Mouse (Mus musculus) kidney, postnatal 10 days (tissue): ENCODE measurements around the gene Pipox.

Experiments
- DNase-seq: peaks from one replicate; pipeline ENCODE4 v3.0.0; 2021; ENCODE audit warnings: mixed read lengths

Gene Pipox

DNA sequence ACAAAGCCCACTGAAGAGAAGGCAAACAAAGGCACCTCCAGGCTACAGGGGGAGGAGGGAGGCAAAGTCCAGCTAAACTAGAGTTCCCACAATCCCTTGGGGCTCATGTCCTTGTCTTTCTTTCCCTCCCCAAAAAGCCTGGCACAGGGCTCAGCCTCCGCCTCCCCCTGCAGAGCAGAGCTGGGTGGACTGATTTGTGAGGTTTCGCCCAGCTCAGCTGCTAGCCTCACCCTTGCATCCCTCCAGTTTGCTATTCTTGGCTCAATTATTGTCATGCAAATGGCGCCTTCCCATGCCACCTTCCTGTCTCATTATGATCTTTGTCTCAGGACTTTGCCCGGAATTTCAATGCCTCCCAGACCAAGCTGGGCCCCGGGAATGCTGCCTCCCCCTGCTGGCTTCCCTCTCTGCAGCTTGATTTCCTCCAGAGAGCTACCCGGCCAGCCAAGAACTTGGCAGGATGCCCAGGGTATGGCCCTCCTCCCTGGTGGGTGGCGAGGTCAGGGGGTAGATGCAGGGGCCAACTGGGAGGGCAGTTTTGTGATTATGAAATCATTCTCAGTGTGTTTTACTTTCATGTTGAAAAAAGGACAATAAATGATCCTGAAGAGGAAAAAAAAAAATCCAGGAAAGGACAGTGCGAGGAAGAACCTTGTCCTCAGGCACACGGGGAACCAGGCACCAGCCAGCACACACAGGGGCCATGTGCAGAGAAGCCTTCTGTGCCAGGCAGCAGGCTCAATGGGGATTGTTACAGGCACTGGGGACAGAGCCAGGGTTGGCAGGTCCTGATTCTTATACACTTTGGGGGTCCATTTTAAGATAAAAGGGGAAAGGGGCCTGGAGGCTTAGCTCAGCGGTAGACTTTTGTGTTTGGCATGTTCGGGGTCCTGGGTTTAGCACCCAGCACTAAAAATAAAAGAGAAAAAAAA is at the start of gene Pipox:
Gene Pipox (minus strand): TSS at position 310 of the 932 bp plus-strand sequence.
- DNase-seq = peak; percentile 95

DNA sequence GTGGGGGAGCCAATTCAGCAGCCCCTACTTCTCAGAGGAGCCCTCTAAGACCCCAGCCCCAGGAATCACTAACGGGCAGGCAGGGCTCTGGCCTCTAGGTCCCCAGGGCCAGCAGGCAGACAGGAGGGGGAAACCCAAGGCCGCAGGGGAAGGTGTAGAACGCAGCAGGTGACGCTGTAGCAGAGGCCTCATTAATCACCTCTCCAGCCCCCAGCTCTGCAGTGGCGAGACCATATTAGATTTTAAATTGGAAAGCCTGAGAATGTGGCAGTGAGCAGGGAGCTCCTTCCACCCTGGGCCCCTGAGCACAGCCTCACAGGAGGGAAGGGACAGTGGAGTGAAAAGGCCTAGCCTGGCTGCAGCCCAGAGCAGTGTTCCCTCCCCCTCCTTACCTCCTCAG is 48.3 kb upstream of the Pipox start:
- no peak for DNase-seq

- no peak for DNase-seq
Measured at GRCm38 (mm10) chr11:77937649-77938410, 43.9 kb upstream of the Pipox start.

DNA sequence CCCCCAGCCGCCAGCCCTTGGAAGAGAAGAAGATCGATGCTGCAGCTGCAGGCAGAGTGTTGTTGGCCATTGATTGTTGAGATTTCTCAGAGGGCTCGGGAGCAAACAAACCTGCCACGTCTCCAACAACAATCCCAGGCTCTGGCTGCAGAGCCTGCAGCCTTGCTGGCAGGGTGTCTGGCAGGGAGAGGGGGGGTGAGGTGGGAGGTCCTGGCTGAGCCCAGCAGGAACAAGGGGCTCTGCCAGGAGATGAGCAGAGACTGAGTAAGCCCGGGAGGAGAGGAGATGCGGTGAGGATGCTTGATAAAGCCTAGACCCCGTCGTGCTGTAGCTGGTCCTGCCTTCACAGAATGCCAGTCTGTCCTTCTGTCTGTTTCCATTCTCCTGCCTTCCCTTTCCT is 43.0 kb upstream of the Pipox start:
- DNase-seq = no peak

DNA sequence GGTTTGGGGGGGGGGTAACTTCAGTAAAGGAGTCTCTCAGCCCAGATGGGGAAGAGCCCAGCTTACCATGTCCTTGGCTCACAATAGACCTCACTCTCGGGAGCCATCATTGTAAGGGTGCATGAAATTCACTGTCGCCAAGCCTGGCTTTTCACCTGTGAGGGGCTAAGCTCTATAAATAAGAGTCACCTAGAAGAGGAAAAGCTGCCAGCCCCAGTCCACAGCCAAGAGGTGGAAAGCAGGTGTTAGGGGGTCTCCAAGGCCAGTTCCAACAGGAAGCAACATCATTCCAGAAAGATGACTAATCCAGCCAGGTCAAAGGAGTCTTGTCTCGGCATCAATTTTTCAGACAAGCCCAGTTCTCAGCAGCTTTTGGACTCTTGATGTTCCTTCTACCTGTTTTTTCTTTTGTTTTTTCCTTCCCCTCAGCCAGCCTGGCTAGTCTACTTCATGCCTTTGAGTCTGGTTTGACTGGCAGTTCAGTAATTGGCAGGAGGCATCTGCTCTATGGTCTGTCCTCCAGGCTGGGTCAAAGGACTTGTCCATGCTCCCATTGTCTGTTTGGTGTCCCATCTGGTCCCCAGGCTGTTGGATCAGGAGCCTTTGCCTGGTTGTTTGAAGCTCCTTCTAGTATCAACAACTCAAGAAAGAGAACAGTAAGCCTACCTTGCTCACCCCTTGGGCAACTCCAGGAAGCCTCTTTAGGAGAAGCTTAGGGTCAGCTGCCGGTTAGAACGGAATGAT is 40.8 kb upstream of the Pipox start:
- DNase-seq = no peak

GRCm38 (mm10) chr11:77934111-77934521 is 40.2 kb upstream of the Pipox start:
- no peak for DNase-seq

GRCm38 (mm10) chr11:77932576-77932975 is 38.7 kb upstream of the Pipox start:
- DNase-seq = no peak

- no peak for DNase-seq
Measured at GRCm38 (mm10) chr11:77931541-77932433, 37.9 kb upstream of the Pipox start.

DNA sequence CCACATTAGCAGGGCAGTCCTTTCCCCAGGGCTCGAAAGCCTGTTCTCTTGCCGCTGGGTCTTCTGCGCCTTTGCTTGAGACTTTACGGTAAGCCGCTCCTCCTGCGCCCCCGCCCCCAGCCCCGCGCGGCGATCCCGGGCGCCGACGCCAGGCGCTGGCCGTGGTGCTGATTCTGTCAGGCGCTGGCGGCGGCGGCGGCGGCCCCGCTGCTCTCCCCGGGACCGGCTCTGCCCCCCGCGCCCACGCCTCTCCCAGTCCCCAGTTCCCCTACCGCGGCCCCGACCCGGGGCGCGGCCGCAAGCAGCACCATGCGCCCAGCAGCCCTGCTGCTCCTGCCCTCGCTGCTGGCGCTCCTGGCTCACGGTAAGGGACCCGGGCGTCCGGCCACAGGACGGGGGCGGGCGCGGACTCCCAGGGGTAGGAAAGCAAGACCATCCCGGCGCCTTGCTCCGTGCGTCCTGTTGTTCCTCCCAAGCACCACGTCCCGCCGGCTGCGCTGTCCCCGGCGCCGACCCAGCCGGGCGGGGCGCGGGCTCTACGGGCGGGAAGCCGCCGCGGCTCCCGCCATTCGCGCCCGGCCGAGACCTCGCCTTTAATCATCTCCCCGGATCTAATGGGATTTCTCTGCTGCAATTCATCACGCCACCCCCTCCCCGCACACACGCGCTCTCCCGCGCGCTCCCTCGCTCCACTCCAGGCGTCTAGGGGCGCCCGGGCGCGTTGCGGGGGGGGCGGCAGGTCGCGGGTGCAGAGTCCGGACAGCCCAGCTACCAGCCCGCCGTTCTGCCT is 37.0 kb upstream of the Pipox start, which contains the start of gene Sez6:
Gene Sez6 (plus strand): TSS at position 50 of the 790 bp plus-strand sequence.
- DNase-seq = peak; percentile 91

DNA sequence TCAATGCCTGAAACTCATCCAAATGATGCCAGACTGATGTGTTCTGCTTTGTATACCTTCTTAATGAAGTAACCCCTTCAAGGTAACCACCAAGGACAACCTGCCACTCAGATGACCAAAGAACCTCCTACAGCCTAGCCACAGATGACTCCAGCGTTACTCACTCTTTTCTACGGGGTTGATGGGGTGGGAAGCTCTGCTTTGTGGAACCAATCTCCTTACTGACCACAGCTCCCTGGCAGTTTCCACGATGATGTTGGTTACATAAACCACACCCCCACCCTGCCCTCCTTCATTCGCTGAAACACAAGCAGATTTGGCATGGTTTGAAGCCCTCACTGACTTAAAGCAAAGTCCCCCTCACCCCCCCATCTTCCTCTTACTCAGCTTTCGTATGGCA is 33.9 kb upstream of the Pipox start:
- DNase-seq = no peak

DNA sequence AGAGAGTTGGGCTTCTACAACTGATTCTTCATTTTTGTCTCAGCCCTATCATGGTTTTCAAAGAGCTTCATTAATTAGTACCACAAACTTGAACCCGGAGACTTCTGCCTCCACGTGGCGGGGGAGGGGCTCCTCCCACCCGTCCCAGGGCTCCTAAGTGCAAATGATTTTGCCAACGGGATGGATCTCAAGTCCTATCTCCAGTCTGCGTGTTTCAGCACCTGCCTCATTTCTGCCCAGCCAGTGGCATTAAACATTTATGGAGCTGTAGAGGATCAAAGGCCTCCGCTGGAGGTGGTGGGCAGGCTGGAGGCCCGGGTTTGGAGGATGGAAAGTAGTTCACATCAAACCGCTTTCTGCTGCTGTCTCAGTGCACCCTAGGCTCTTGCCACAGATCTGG is 32.8 kb upstream of the Pipox start:
- no peak for DNase-seq

GRCm38 (mm10) chr11:77925836-77926657 is 32.2 kb upstream of the Pipox start:
- DNase-seq = no peak

DNA sequence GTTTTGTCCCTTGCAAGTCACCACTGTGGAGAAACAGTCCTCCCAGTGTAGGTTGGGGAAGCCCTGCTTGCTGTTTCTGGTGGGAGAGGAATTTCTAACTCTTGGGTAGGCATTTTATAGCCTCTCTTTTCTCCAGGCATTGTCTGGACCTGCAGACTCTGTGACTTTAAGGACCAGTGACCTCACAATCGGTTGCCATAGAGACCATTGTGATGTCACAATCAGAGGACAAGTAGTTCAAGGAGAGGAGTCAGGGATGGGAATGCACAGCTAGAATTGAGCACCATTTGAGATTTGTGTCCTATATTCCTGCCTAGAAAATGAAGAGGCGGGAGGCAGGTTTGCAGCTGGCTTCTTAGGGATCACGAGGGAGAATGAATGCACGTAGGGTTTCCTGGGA is 29.4 kb upstream of the Pipox start:
- no peak for DNase-seq

DNA sequence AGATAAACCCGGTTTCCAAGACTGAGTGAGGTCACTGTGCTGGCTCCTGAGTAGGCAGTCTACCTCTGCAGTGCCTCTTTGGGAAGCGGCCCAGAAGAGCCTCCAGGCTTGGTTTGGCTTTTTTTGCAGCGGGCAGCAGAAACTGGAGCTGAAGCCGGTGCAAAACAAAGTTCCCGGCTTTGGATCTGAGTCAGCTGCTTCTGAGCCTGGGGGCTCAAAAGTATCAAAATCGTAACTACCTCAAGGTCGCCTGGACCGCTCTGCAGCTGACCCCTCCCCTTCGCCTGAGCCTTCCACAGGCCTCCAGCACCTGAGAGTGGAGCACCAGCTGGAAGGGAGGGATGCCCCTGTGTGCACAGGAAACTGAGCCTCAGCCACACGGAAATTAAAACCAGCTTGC is 23.3 kb upstream of the Pipox start:
- peak; percentile 63 for DNase-seq

- DNase-seq = no peak
Measured at GRCm38 (mm10) chr11:77916741-77917140, 22.8 kb upstream of the Pipox start.

GRCm38 (mm10) chr11:77914598-77915260 is 20.8 kb upstream of the Pipox start:
- no peak for DNase-seq

DNA sequence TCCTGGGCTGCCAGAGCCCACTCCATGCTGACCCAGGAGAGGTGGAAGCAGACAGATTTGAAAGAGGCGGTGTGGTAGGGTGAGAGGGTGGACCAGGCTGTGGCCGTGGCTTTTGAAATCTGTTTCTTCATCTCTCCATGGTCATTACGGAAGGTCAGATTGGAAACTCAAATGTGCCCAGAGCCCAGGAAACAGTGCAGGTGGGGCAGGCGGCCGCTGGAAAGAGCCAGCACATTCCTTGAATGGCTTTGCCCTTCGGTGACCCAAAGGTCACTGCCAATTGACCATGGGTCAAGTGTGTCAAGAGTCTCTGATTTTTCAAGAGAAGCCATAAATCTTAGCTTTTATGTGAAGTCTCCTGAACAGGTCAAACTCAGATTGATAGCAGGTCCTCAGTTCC is 19.6 kb upstream of the Pipox start:
- no peak for DNase-seq

DNA sequence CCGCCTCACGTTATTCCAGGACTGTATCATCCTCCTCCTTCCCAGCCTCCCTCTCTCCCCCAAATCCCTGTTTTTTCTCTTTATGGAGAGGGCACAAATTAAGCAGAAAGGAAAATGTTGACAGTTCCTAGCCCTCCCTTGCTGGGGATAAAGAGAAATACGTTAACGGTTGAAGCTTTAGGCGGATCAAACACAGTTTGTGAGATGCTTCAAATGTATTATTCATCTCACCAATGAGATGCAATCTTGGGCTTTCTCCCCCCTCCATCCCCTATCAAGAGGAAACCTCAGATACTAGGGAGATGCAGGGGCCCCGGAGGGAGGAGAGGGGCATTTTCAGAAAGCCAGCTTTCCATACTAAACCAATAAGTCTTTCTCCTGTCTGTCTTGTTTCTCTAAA is 15.9 kb upstream of the Pipox start:
- no peak for DNase-seq

- no peak for DNase-seq
Measured at GRCm38 (mm10) chr11:77909376-77909775, 15.5 kb upstream of the Pipox start.

- DNase-seq = no peak
Measured at GRCm38 (mm10) chr11:77908468-77908867, 14.6 kb upstream of the Pipox start.
